Mouse (Mus musculus) stomach, embryonic 16.5 days (tissue): ENCODE data around the gene Cpa1. TPM values are rescaled to one million over a fixed set of nuclear protein-coding genes. Genes with fewer than 3 reads are reported as not detected.

Experiments used
- ATAC-seq: fragments of 200-750 bp; cut with Nextera tagmentation; 2 replicates; pipeline ENCODE4 v1.8.0; 2017; ENCODE audit warnings: moderate number of reproducible peaks, moderate TSS enrichment; ENCODE audit not compliant: insufficient read depth, low FRiP score
- H3K27ac ChIP-seq: fragments of 300-500 bp; sonication (generic); 2 replicates; pipeline ENCODE4 v1.5.1; 2014; ENCODE audit warnings: low read length
- H3K27me3 ChIP-seq: fragments of 300-500 bp; sonication (generic); 2 replicates; pipeline ENCODE4 v1.6.1; 2014; ENCODE audit warnings: low read length, control low read depth, mixed read lengths; ENCODE audit not compliant: control insufficient read depth, insufficient read depth
- H3K36me3 ChIP-seq: fragments of 300-500 bp; sonication (generic); 2 replicates; pipeline ENCODE4 v1.6.1; 2014; ENCODE audit warnings: low read length; ENCODE audit not compliant: control insufficient read depth, insufficient read depth
- H3K4me1 ChIP-seq: fragments of 300-500 bp; sonication (generic); 2 replicates; pipeline ENCODE4 v1.6.1; 2014; ENCODE audit warnings: low read length, control low read depth, mixed read lengths; ENCODE audit not compliant: control insufficient read depth, insufficient read depth
- H3K4me2 ChIP-seq: fragments of 300-500 bp; sonication (generic); 2 replicates; pipeline ENCODE4 v1.6.1; 2014; ENCODE audit warnings: low read depth, low read length, mixed read lengths
- H3K4me3 ChIP-seq: fragments of 300-500 bp; sonication (generic); replicated peaks from 2 replicates; pipeline ENCODE4 v1.5.1; 2014; ENCODE audit warnings: mild to moderate bottlenecking, low read length
- H3K9ac ChIP-seq: fragments of 300-500 bp; sonication (generic); 2 replicates; pipeline ENCODE4 v1.6.1; 2014; ENCODE audit warnings: low read length
- H3K9me3 ChIP-seq: fragments of 300-500 bp; sonication (generic); replicated peaks from 2 replicates; pipeline ENCODE4 v1.6.1; 2016; ENCODE audit warnings: low read length, control low read depth; ENCODE audit not compliant: control insufficient read depth
- WGBS: fragments of 180-500 bp; shearing (Covaris S2); extraction: QIAGEN DNeasy Blood & Tissue Kit; methylation state at CpG from one replicate; pipeline ENCODE4 v1.1.7; 2014; 5-methylcytosine and 5-hydroxymethylcytosine counted together
- polyA plus RNA-seq: library from polyadenylated mRNA; unstranded; fragments of >200 nt; fragmentation: Nextera tagmentation; extraction: Ambion mirVana; gene quantifications from 2 replicates; pipeline ENCODE4 v1.2.1, GENCODE M21; 2015

Cpa1 gene
- polyA plus RNA-seq, 1 experiment from 2014 or later: 706 TPM

GRCm38 (mm10) chr6:30618735-30619134 is 20.3 kb upstream of the Cpa1 start:
- peaks cover 27% of the 10 kb centered on the region for H3K4me1 ChIP-seq
- no peaks in the 10 kb centered on the region for H3K9me3 ChIP-seq
- H3K4me3 ChIP-seq: no peak overlapping the region
- no peaks in the 10 kb centered on the region for H3K27me3 ChIP-seq
- ATAC-seq: no peak
- H3K9ac ChIP-seq: no peak overlapping the region
- no peaks in the 10 kb centered on the region for H3K36me3 ChIP-seq
- WGBS: 52% methylated on average over 6 of the region's 6 CpGs
- no peak overlapping the region for H3K27ac ChIP-seq
- no peak overlapping the region for H3K4me2 ChIP-seq

GRCm38 (mm10) chr6:30619606-30620005 is 19.4 kb upstream of the Cpa1 start:
- Histone ChIP-seq H3K27me3 (no peaks in the 10 kb centered on the region), H3K9me3 (no peaks in the 10 kb centered on the region), H3K4me3 (no peak overlapping the region), H3K36me3 (no peaks in the 10 kb centered on the region), H3K9ac (no peak overlapping the region), H3K4me2 (no peak overlapping the region), H3K27ac (no peak overlapping the region), H3K4me1 (peaks cover 27% of the 10 kb centered on the region)
- 84% methylated on average over 5 of the region's 5 CpGs for WGBS
- ATAC-seq: no peak

- no peak overlapping the region for H3K4me3 ChIP-seq
- peaks cover 27% of the 10 kb centered on the region for H3K4me1 ChIP-seq
- no peak overlapping the region for H3K4me2 ChIP-seq
- no peaks in the 10 kb centered on the region for H3K27me3 ChIP-seq
- H3K9ac ChIP-seq: no peak overlapping the region
- 74% methylated on average over 4 of the region's 4 CpGs for WGBS
- no peaks in the 10 kb centered on the region for H3K36me3 ChIP-seq
- no peak for ATAC-seq
- H3K27ac ChIP-seq: peak overlapping the region; percentile 21; the same call in 1 of the 2 replicates
- H3K9me3 ChIP-seq: no peaks in the 10 kb centered on the region
Observed at GRCm38 (mm10) chr6:30620591-30620990, 18.4 kb upstream of the Cpa1 start.

GRCm38 (mm10) chr6:30620994-30621393 is 18.0 kb upstream of the Cpa1 start:
- ATAC-seq: no peak
- Histone ChIP-seq H3K27me3 (no peaks in the 10 kb centered on the region), H3K27ac (no peak overlapping the region), H3K4me2 (no peak overlapping the region), H3K9ac (no peak overlapping the region), H3K4me3 (no peak overlapping the region), H3K4me1 (peaks cover 26% of the 10 kb centered on the region), H3K36me3 (no peaks in the 10 kb centered on the region), H3K9me3 (no peaks in the 10 kb centered on the region)
- whole genome bisulfite sequencing: 84% methylated on average over 6 of the region's 6 CpGs

- Histone ChIP-seq H3K4me1 (peaks cover 16% of the 10 kb centered on the region), H3K36me3 (no peaks in the 10 kb centered on the region), H3K4me2 (no peak overlapping the region), H3K9ac (no peak overlapping the region), H3K27me3 (no peaks in the 10 kb centered on the region), H3K4me3 (no peak overlapping the region), H3K9me3 (no peaks in the 10 kb centered on the region), H3K27ac (no peak overlapping the region)
- ATAC-seq: no peak
- WGBS: 39% methylated on average over 4 of the region's 4 CpGs
Observed at GRCm38 (mm10) chr6:30621986-30622389, 17.0 kb upstream of the Cpa1 start.

GRCm38 (mm10) chr6:30624763-30625162 is 14.3 kb upstream of the Cpa1 start:
- WGBS: 84% methylated on average over 9 of the region's 9 CpGs
- ATAC-seq: peak; percentile 70

GRCm38 (mm10) chr6:30628152-30628551 is 10.9 kb upstream of the Cpa1 start:
- no peaks in the 10 kb centered on the region for H3K9me3 ChIP-seq
- no peaks in the 10 kb centered on the region for H3K36me3 ChIP-seq
- 27% methylated on average over 6 of the region's 6 CpGs for WGBS
- no peak for ATAC-seq
- H3K27me3 ChIP-seq: no peaks in the 10 kb centered on the region
- no peak overlapping the region for H3K4me3 ChIP-seq
- H3K9ac ChIP-seq: no peak overlapping the region
- H3K4me1 ChIP-seq: 0 out of 2 replicates have a peak, but pooled peaks cover 5% of the 10 kb centered on the region
- no peak overlapping the region for H3K4me2 ChIP-seq
- H3K27ac ChIP-seq: no peak overlapping the region

More at GRCm38 (mm10) chr6:30624763-30625162, 14.3 kb upstream of the Cpa1 start:
- no peaks in the 10 kb centered on the region for H3K36me3 ChIP-seq
- H3K9ac ChIP-seq: no peak overlapping the region
- H3K27ac ChIP-seq: no peak overlapping the region
- no peaks in the 10 kb centered on the region for H3K9me3 ChIP-seq
- H3K4me1 ChIP-seq: no peaks in the 10 kb centered on the region
- no peak overlapping the region for H3K4me2 ChIP-seq
- no peaks in the 10 kb centered on the region for H3K27me3 ChIP-seq
- H3K4me3 ChIP-seq: no peak overlapping the region

- no peaks in the 10 kb centered on the region for H3K9me3 ChIP-seq
- WGBS: 89% methylated on average over 1 of the region's 1 CpGs
- 0 out of 2 replicates have a peak, but pooled peaks cover 5% of the 10 kb centered on the region for H3K4me1 ChIP-seq
- H3K36me3 ChIP-seq: no peaks in the 10 kb centered on the region
- no peak overlapping the region for H3K9ac ChIP-seq
- H3K27me3 ChIP-seq: no peaks in the 10 kb centered on the region
- H3K27ac ChIP-seq: no peak overlapping the region
- no peak overlapping the region for H3K4me3 ChIP-seq
- ATAC-seq: no peak
- H3K4me2 ChIP-seq: no peak overlapping the region
Observed at GRCm38 (mm10) chr6:30629989-30630388, 9.0 kb upstream of the Cpa1 start.

GRCm38 (mm10) chr6:30635361-30635862 is 3.6 kb upstream of the Cpa1 start:
- Histone ChIP-seq H3K27me3 (no peaks in the 10 kb centered on the region), H3K4me3 (no peak overlapping the region), H3K36me3 (no peaks in the 10 kb centered on the region), H3K4me2 (no peak overlapping the region), H3K9ac (no peak overlapping the region), H3K4me1 (peaks cover 20% of the 10 kb centered on the region), H3K27ac (peak overlapping the region; percentile 88), H3K9me3 (no peaks in the 10 kb centered on the region)
- WGBS: 30% methylated on average over 8 of the region's 8 CpGs
- no peak for ATAC-seq
